Mouse (Mus musculus): ENCODE data around the gene Sqor. TPM values are rescaled to one million over a fixed set of nuclear protein-coding genes. Genes with fewer than 3 reads are reported as not detected.

The Sqor gene
- polyA plus RNA-seq, 3 experiments from 2014 or later: 4.6 to 14.9 (median 14.8) TPM

DNA sequence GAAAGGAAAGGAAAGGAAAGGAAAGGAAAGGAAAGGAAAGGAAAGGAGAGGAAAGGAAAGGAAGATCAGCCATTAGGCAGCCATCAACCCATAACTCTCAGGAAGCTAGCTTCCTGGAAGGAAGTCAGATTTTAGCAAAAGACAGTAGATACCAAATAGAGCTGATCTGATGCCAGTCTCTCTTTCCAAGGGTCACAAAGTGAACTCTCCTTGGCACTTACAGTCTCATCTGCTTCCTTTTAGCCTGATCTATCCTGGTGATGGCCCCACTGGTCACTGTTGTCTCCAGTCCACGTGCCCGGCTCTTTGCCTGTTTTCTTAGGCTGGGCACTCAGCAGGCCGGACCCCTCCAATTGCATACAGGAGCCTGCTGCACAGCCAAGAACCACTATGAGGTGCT, 19.7 kb downstream of the Sqor start:
- no peak for ATAC-seq

GRCm38 (mm10) chr2:122786167-122786566, 21.1 kb downstream of the Sqor start:
- no peak for ATAC-seq

DNA sequence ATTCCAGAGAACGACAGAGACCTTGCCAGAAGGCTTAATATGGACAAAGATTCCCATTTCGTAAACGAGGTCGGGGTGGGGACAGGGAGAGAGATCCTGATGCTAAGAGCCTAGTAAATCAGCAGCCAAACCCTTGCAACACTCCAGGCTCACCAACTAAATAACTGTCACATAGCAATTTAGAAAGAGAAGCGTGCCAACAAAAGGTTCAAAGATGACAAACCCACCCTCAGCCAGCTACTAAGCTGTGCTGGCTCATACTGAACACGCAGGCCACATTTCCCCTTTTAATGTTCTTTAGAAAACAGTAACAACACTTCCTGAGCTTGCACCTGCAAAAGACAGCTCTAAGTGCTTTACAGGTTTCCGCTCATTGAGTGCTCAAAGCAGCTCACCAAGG, 24.3 kb downstream of the Sqor start:
- no peak for ATAC-seq

- ATAC-seq: no peak
These were observed 24.7 kb downstream of the Sqor start for GRCm38 (mm10) chr2:122789730-122790129.

GRCm38 (mm10) chr2:122804392-122804791, 39.4 kb downstream of the Sqor start:
- no peak for ATAC-seq

DNA sequence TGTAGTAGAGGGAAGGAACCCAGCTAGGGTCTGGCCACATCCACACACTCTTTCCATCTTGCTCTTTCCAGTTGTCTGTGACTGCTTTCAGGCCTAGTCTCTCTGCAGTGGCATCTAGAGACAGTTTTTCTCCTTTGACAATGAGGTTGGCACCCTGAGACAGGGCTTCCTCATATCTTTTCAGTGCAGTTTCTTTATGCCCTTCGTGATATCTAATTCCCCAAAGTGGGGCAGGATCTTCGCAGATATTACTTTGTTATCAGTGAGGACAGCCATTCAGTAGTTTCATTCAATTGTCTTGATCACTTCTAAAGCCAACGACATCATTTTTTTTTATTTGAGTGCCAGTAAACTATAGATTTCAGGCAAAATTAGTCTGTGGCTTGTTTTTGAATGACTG, 41.0 kb downstream of the Sqor start:
- ATAC-seq: no peak

DNA sequence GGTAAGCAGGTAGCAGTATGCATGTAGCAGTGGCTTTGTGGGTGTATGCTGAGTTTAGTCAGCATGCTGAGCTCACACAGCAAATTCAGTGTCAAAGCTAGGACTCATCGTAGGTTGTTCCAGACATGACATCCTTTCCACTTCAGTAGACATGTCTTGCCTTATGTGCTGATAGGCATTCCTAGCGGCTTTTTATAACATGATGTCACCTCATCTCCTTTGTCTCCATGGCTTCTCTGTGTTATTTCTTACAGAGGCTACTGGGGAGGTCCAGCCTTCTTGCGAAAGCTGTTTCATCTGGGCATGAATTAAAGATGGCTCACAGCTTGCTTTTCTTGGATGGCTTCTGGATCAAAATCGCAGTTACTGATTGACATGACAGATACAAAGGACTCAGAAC, 44.0 kb downstream of the Sqor start:
- no peak for ATAC-seq

DNA sequence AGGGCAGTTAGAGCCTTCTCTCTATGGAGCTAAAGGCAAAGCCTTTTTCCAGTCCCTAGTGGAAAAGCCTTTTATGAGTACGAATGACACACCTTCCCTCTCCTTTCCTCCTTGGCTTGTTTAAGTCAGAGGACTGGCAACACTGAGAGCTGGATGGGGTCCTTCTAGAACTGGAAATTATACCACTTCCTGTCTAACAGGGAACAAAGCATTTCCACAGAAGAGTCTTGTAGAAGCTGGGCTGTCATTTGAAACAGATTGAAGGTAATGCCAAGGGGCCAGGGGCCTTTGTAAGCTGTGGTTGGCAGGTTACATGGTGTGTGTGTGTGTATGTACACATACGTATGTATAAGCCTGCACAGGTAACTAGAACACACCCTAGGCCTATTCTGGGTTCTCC, 51.9 kb downstream of the Sqor start:
- ATAC-seq: no peak

DNA sequence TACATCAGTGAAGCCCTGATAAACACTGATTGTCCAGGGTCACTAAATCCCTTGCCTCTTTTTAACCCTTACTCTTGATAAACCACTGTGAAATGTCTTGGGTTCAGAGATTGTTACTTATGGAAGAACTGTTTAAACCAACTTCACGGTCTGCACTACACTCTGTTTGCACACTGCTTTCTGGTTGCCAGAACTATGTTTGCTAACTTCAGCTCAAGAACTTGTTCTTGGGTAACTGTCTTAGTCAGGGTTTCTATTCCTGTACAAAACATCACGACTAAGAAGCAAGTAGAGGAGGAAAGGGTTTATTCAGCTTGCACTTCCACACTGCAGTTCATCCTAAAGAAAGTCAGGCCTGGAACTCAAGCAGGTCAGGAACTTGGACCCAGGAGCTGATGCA, 56.2 kb downstream of the Sqor start:
- ATAC-seq: no peak

GRCm38 (mm10) chr2:122825406-122826236, 60.6 kb downstream of the Sqor start:
- ATAC-seq: no peak

- ATAC-seq: no peak
These were observed 61.3 kb downstream of the Sqor start for GRCm38 (mm10) chr2:122826302-122826701.

GRCm38 (mm10) chr2:122854636-122855035, 89.6 kb downstream of the Sqor start:
- no peak for ATAC-seq

- no peak for ATAC-seq
These were observed 90.3 kb downstream of the Sqor start for GRCm38 (mm10) chr2:122855354-122855753.

Other genes starting within 250 kb of the Sqor start
- 1 to 10 TPM in 1 of 3 experiments, under 1 TPM in 2; 0.32 to 1.7 (median 0.46) TPM for gene Gatm, start 153.9 kb upstream of the Sqor start, polyA plus RNA-seq (2017; shearing (Covaris generic))
- 1 to 10 TPM in 1 of 3 experiments, not detected in 2; 5.0 TPM for gene AA467197, start 128.3 kb upstream of the Sqor start, polyA plus RNA-seq (2017; shearing (Covaris generic))
- under 1 TPM; 0.15 to 0.91 (median 0.59) TPM for gene Slc30a4, start 62.6 kb upstream of the Sqor start, polyA plus RNA-seq (2017; shearing (Covaris generic))
- gene Bloc1s6, start 26.7 kb upstream of the Sqor start, polyA plus RNA-seq (2017; shearing (Covaris generic)): 10 to 100 TPM; 41.1 to 56.1 (median 46.3) TPM

All from inflammation-experienced regulatory T-cells, adult 6 months (primary cell).